Mouse (Mus musculus): ENCODE measurements around the gene Syt1. TPM values are rescaled to one million over a fixed set of nuclear protein-coding genes. Genes with fewer than 3 reads are reported as not detected.

The Syt1 gene
- polyA plus RNA-seq, 1 experiment from 2014 or later = 78.8 TPM

GRCm38 (mm10) chr10:108936838-108937430 lies 73.8 kb downstream of the Syt1 start:
- 84% methylated on average over 10 of the region's 10 CpGs for WGBS
- no peak for ATAC-seq (ENCODE audit: low FRiP score)
- no peaks in the 10 kb centered on the region for H3K36me3 ChIP-seq

DNA sequence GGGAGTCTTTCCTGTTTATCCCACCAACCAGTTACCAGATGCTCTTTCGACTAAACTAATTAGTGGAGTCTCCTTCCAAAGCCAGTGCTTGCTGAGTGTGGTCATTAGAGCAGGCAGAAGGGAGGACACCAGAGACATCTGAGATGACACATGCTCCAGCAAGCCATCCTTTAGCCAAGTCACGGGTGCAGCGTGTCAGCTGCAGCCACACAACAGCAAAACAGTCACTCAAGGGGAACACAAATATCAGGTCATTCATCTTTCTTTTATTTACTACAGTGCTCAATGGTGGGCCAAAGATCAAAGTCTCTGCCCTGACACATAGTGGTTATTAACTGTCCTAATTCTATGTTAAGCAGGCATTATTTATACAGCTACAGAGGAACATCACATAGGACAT lies 80.5 kb downstream of the Syt1 start:
- no peaks in the 10 kb centered on the region for H3K27me3 ChIP-seq
- no peak overlapping the region for H3K4me3 ChIP-seq
- H3K36me3 ChIP-seq = no peaks in the 10 kb centered on the region
- peaks cover 8% of the 10 kb centered on the region; the same call in 1 of the 2 replicates for H3K4me1 ChIP-seq (replicated peaks)
- 67% methylated on average over 3 of the region's 3 CpGs for WGBS
- no peak for ATAC-seq (ENCODE audit: low FRiP score)
- H3K9me3 ChIP-seq = no peaks in the 10 kb centered on the region
- H3K4me2 ChIP-seq = no peak overlapping the region
- no peak overlapping the region for H3K9ac ChIP-seq
- no peak overlapping the region for H3K27ac ChIP-seq

More at GRCm38 (mm10) chr10:108936838-108937430, 73.8 kb downstream of the Syt1 start:
- Histone ChIP-seq H3K27ac (no peak overlapping the region), H3K4me3 (no peak overlapping the region), H3K9me3 (no peaks in the 10 kb centered on the region), H3K4me1 (replicated peaks) (0 out of 2 replicates have a peak, but pooled peaks cover 4% of the 10 kb centered on the region), H3K27me3 (no peaks in the 10 kb centered on the region), H3K4me2 (no peak overlapping the region), H3K9ac (no peak overlapping the region)

DNA sequence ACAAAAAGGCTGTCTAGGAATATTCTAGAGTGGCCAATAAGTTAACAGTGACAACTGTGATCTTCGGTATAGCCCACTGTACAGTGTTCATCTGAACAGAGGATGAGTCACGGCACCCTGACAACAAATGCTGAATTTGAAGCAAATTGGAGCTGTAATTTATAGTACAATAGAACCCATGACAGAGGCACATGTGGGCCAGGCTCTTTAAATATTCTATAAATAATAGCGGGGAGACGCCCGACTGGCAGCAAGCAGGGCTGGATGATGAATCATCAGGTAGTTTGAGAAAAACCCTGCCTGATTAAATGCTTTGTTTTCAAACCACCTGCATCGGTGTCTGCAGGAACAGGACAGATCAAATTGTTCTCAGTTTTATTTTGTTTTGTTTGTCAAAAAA lies 81.1 kb downstream of the Syt1 start:
- ATAC-seq (ENCODE audit: low FRiP score) = no peak
- no peaks in the 10 kb centered on the region for H3K27me3 ChIP-seq
- H3K9ac ChIP-seq = no peak overlapping the region
- no peaks in the 10 kb centered on the region for H3K36me3 ChIP-seq
- peaks cover 8% of the 10 kb centered on the region; the same call in 1 of the 2 replicates for H3K4me1 ChIP-seq (replicated peaks)
- no peak overlapping the region for H3K4me3 ChIP-seq
- no peaks in the 10 kb centered on the region for H3K9me3 ChIP-seq
- H3K4me2 ChIP-seq = no peak overlapping the region
- H3K27ac ChIP-seq = no peak overlapping the region
- WGBS = 71% methylated on average over 6 of the region's 6 CpGs

GRCm38 (mm10) chr10:108905264-108905663 lies 105.5 kb downstream of the Syt1 start:
- Histone ChIP-seq H3K27me3 (no peaks in the 10 kb centered on the region), H3K9ac (no peak overlapping the region), H3K9me3 (no peaks in the 10 kb centered on the region), H3K4me2 (no peak overlapping the region), H3K4me1 (replicated peaks) (0 out of 2 replicates have a peak, but pooled peaks cover 3% of the 10 kb centered on the region), H3K27ac (no peak overlapping the region), H3K4me3 (no peak overlapping the region), H3K36me3 (no peaks in the 10 kb centered on the region)
- ATAC-seq (ENCODE audit: low FRiP score) = no peak
- 95% methylated on average over 1 of the region's 1 CpGs for WGBS

- Histone ChIP-seq H3K27ac (no peak overlapping the region), H3K4me3 (no peak overlapping the region), H3K4me2 (no peak overlapping the region), H3K9ac (no peak overlapping the region), H3K4me1 (replicated peaks) (0 out of 2 replicates have a peak, but pooled peaks cover 3% of the 10 kb centered on the region), H3K36me3 (no peaks in the 10 kb centered on the region), H3K9me3 (no peaks in the 10 kb centered on the region), H3K27me3 (no peaks in the 10 kb centered on the region)
- no peak for ATAC-seq (ENCODE audit: low FRiP score)
- 81% methylated on average over 4 of the region's 4 CpGs for whole genome bisulfite sequencing
Observed at GRCm38 (mm10) chr10:108904371-108904770, 106.4 kb downstream of the Syt1 start.

GRCm38 (mm10) chr10:108896529-108896928 lies 114.3 kb downstream of the Syt1 start:
- Histone ChIP-seq H3K9me3 (no peaks in the 10 kb centered on the region), H3K4me1 (replicated peaks) (no peaks in the 10 kb centered on the region), H3K27me3 (no peaks in the 10 kb centered on the region), H3K4me2 (no peak overlapping the region), H3K36me3 (no peaks in the 10 kb centered on the region), H3K4me3 (no peak overlapping the region), H3K27ac (no peak overlapping the region), H3K9ac (no peak overlapping the region)
- 90% methylated on average over 5 of the region's 5 CpGs for WGBS
- ATAC-seq (ENCODE audit: low FRiP score) = no peak

DNA sequence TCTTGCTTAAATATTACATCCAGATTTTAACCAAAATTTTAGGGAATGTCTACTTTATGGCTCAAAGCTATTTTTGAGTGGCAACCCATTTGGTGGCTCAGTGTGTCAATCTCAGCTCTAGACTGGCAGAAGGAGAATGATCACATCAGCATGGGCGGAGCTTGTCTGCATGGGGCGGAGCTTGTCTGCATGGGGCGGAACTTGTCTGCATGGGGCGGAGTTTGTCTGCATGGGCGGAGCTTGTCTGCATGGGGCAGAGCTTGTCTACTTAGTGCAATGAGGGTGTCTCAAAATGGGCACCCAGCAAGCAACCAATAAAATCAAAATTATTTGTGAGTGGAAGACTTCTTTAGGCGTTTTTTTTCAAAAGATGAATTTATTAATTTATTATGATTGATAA lies 117.5 kb downstream of the Syt1 start:
- Histone ChIP-seq H3K36me3 (no peaks in the 10 kb centered on the region), H3K4me1 (replicated peaks) (no peaks in the 10 kb centered on the region), H3K27me3 (no peaks in the 10 kb centered on the region), H3K9me3 (no peaks in the 10 kb centered on the region), H3K4me3 (no peak overlapping the region), H3K4me2 (no peak overlapping the region), H3K9ac (no peak overlapping the region), H3K27ac (no peak overlapping the region)
- 95% methylated on average over 6 of the region's 6 CpGs for WGBS
- ATAC-seq (ENCODE audit: low FRiP score) = no peak

DNA sequence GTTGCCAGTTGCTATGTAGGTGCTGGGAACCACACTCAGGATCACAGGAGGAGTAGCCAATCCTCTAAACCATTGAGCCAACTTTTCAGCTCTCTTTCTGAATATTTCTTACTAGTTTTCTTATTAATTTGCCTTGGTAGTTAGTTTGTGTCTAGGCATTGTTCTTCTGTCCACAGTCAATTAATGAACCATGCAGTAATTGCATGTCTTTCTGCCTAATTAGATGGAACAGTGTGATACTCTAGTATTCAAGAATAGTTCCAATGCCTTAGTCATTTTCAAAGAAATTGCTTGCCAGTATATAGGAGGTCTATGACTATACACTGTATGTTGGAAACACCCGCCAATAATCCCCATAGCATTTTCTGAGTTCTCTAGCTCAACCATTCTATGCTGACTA lies 118.3 kb downstream of the Syt1 start:
- Histone ChIP-seq H3K27ac (no peak overlapping the region), H3K36me3 (no peaks in the 10 kb centered on the region), H3K9ac (no peak overlapping the region), H3K4me3 (no peak overlapping the region), H3K9me3 (no peaks in the 10 kb centered on the region), H3K4me1 (replicated peaks) (no peaks in the 10 kb centered on the region), H3K27me3 (no peaks in the 10 kb centered on the region), H3K4me2 (no peak overlapping the region)
- 91% methylated on average over 1 of the region's 1 CpGs for WGBS
- ATAC-seq (ENCODE audit: low FRiP score) = no peak

DNA sequence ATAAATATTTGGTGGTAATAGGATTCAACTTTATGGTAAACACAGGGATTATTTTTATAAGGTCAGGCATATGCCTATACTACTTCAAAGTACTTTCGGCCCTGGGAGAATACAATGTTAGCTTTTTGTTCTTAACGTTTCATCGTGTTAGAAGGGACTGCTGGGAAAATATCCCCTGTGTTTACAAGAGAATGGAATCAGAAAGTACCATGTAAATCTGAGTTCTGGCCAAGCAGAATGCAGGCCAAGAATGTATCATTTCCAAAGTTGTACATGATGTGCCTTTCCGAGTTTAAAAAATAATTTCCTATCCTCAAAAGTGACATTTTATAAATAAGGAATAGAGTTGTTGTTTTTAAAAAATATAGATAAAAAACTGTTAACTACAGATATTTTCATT lies 121.7 kb downstream of the Syt1 start:
- Histone ChIP-seq H3K27me3 (no peaks in the 10 kb centered on the region), H3K36me3 (no peaks in the 10 kb centered on the region), H3K4me3 (no peak overlapping the region), H3K4me1 (replicated peaks) (peaks cover 1% of the 10 kb centered on the region; the same call in 1 of the 2 replicates), H3K27ac (no peak overlapping the region), H3K4me2 (no peak overlapping the region), H3K9ac (no peak overlapping the region), H3K9me3 (no peaks in the 10 kb centered on the region)
- no peak for ATAC-seq (ENCODE audit: low FRiP score)
- 78% methylated on average over 4 of the region's 4 CpGs for WGBS

- H3K9me3 ChIP-seq = no peaks in the 10 kb centered on the region
- no peak for ATAC-seq (ENCODE audit: low FRiP score)
- no peak overlapping the region for H3K9ac ChIP-seq
- H3K36me3 ChIP-seq = no peaks in the 10 kb centered on the region
- no peaks in the 10 kb centered on the region for H3K27me3 ChIP-seq
- no peak overlapping the region for H3K4me2 ChIP-seq
- no peak overlapping the region for H3K27ac ChIP-seq
- H3K4me1 ChIP-seq (replicated peaks) = peaks cover 2% of the 10 kb centered on the region; the same call in 1 of the 2 replicates
- H3K4me3 ChIP-seq = no peak overlapping the region
Observed at GRCm38 (mm10) chr10:108886781-108887180, 124.0 kb downstream of the Syt1 start.

GRCm38 (mm10) chr10:108885769-108886168 lies 125.0 kb downstream of the Syt1 start:
- no peak for ATAC-seq (ENCODE audit: low FRiP score)
- WGBS = 95% methylated on average over 1 of the region's 1 CpGs

DNA sequence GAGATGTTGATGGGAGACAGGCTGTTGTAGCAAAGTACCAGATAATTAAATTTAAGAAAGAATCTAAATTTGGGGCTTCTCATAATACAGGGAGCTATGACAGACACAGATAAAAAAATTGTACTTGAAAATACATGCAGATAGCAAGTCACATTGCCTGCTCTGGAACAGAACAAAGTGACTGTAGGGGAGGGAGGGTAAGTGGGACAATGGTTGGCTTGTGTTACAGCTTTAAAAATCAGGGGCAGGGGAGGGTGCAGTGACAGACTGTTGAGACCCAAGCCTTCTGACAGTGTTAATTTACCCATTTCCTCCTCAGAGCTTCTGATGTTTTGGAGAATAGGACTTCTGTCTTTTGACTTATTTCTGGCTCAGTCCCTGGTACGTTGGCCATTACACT lies 126.3 kb downstream of the Syt1 start:
- H3K9ac ChIP-seq = no peak overlapping the region
- no peaks in the 10 kb centered on the region for H3K9me3 ChIP-seq
- WGBS = 67% methylated on average over 1 of the region's 1 CpGs
- no peak overlapping the region for H3K27ac ChIP-seq
- no peak overlapping the region for H3K4me3 ChIP-seq
- H3K4me2 ChIP-seq = no peak overlapping the region
- no peaks in the 10 kb centered on the region for H3K27me3 ChIP-seq
- ATAC-seq (ENCODE audit: low FRiP score) = no peak
- H3K4me1 ChIP-seq (replicated peaks) = peaks cover 6% of the 10 kb centered on the region; the same call in 1 of the 2 replicates
- H3K36me3 ChIP-seq = no peaks in the 10 kb centered on the region

More at GRCm38 (mm10) chr10:108885769-108886168, 125.0 kb downstream of the Syt1 start:
- Histone ChIP-seq H3K4me1 (replicated peaks) (peaks cover 2% of the 10 kb centered on the region; the same call in 1 of the 2 replicates), H3K4me2 (no peak overlapping the region), H3K27ac (no peak overlapping the region), H3K27me3 (no peaks in the 10 kb centered on the region), H3K4me3 (no peak overlapping the region), H3K9me3 (no peaks in the 10 kb centered on the region), H3K9ac (no peak overlapping the region), H3K36me3 (no peaks in the 10 kb centered on the region)

GRCm38 (mm10) chr10:108880372-108880771 lies 130.4 kb downstream of the Syt1 start:
- no peaks in the 10 kb centered on the region for H3K36me3 ChIP-seq
- H3K9ac ChIP-seq = no peak overlapping the region
- peaks cover 6% of the 10 kb centered on the region; the same call in 1 of the 2 replicates for H3K4me1 ChIP-seq (replicated peaks)
- H3K27ac ChIP-seq = no peak overlapping the region
- H3K9me3 ChIP-seq = no peaks in the 10 kb centered on the region
- H3K4me3 ChIP-seq = no peak overlapping the region
- H3K4me2 ChIP-seq = no peak overlapping the region
- WGBS = 89% methylated on average over 2 of the region's 2 CpGs
- H3K27me3 ChIP-seq = no peaks in the 10 kb centered on the region
- no peak for ATAC-seq (ENCODE audit: low FRiP score)
